In the genomic region with DNA sequence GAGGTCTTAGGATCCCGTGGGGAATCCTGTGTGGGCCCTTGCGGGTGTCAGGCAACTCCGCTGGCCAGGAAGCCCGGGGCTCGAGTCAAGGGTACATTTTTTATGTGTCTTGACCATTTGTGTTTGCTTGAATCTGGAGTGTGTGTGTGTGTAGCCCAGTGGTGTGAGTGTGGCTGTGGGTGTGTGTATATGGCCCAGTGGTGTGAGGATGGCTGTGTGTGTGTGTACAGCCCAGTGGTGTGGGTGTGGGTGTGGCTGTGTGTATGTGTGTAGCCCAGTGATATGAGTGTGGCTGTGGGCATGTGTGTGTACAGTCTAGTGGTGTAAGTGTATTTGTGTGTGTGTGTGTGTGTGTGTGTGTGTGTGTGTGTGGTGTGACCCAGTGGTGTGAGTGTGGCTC, we compare ENCODE assay signal across 17 mouse cellular contexts.
"Had no signal": no experiment of that assay in that cellular context is flagged by ENCODE, and none has a peak within 500 bp of the region (broad histone marks: within the 10 kb centered on the region; RNA-seq: fewer than 3 reads in every experiment).

No protein-coding gene starts in this region.

- H3K4me1 ChIP-seq: midbrain, embryonic 10.5 days; midbrain, embryonic 12.5 days; neural tube, embryonic 13.5 days; neural tube, embryonic 15.5 days; stomach, embryonic 15.5 days had no signal

- H3K9me3 ChIP-seq: neural tube, embryonic 13.5 days; neural tube, embryonic 15.5 days; stomach, embryonic 15.5 days had no signal

- H3K9ac ChIP-seq: lung, embryonic 14.5 days; midbrain, embryonic 12.5 days; neural tube, embryonic 13.5 days; neural tube, embryonic 15.5 days; stomach, embryonic 15.5 days had no signal

- ATAC-seq: midbrain, embryonic 16.5 days had no signal

- H3K27ac ChIP-seq: midbrain, embryonic 10.5 days; midbrain, embryonic 12.5 days; neural tube, embryonic 13.5 days; neural tube, embryonic 15.5 days; stomach, embryonic 15.5 days; stomach, postnatal 0 days had no signal

- H3K27me3 ChIP-seq: midbrain, embryonic 12.5 days; neural tube, embryonic 13.5 days; neural tube, embryonic 15.5 days; stomach, embryonic 15.5 days had no signal

- H3K4me3 ChIP-seq: midbrain, embryonic 10.5 days; midbrain, embryonic 12.5 days; myocyte; neural tube, embryonic 13.5 days; neural tube, embryonic 15.5 days; stomach, embryonic 15.5 days had no signal

- DNase-seq: lung, adult 18-20 months; lung, embryonic 14.5 days; lung, postnatal 10 days; lung, postnatal 4 days; midbrain, embryonic 14.5 days; right cerebral cortex, postnatal 14 days; thymus, adult 2 months; thymus, postnatal 25 days; thymus, postnatal 4 days had no signal

- H3K36me3 ChIP-seq: midbrain, embryonic 10.5 days; midbrain, embryonic 12.5 days; neural tube, embryonic 13.5 days; neural tube, embryonic 15.5 days; stomach, embryonic 15.5 days had no signal

- H3K4me2 ChIP-seq: lung, embryonic 14.5 days; midbrain, embryonic 12.5 days; neural tube, embryonic 13.5 days; neural tube, embryonic 15.5 days; stomach, embryonic 15.5 days had no signal
